Mouse (Mus musculus) cortical plate, adult 2 months (tissue): ENCODE measurements around the gene Cdk4.

Experiments used
- CTCF ChIP-seq: fragments of 200-500 bp; IDR thresholded peaks from 2 replicates; pipeline ENCODE4 v1.5.1; 2011; ENCODE audit warnings: mild to moderate bottlenecking, control low read depth, low read length; ENCODE audit not compliant: insufficient read depth; ENCODE audit errors: extremely low read depth
- POLR2A ChIP-seq: fragments of 200-500 bp; IDR thresholded peaks from 2 replicates; pipeline ENCODE4 v1.6.1; 2011; ENCODE audit warnings: mild to moderate bottlenecking, low read length, control low read depth; ENCODE audit not compliant: insufficient read depth; ENCODE audit errors: extremely low read depth

- TF ChIP-seq CTCF (no peak), POLR2A (no peak)
These were observed 12.3 kb downstream of the Cdk4 start for GRCm38 (mm10) chr10:127075651-127076050.
